Mouse (Mus musculus): Measurements from ENCODE around the gene Gm49322. TPM values are rescaled to one million over a fixed set of nuclear protein-coding genes. Genes with fewer than 3 reads are reported as not detected.

The Gm49322 gene
- polyA plus RNA-seq, 1 experiment from 2014 or later, result 3.0 TPM

DNA sequence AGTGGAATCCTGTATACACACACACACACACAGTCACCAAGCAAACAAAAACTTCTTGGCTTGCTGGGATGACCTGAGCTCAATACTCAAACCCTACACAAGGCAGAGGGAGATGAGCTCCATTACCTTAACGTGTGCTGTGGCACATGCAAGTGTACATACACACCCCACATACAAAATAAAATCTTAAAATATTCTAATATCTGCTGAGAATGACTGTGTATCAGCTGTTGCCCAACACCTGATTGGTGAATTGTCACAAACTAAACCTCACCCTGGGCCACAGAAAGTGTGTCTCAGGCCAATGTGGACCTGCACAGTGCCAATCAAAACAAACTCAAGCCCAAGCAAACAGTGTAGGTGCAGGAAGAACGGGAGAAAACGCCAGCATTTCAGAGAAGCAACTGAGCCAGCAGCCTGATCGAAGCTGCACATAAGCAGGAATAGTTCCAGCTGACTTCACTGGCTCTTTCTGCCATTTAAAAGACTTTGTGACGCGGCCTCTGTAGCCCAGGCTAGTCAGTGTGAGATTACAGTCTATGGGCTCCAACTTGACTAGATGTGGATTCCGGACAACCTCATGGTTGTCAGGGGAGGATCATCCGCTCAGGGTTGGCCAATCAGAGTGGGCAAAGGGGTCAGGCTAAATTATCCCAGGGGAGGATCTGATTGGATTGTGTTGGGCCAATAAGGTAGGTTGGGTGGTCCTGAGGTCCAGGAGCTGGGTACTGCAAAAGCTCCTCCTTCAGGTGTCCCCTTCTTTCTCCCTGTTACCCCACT lies 13.8 kb downstream of the Gm49322 start:
- peak overlapping the region; percentile 22 for H3K4me2 ChIP-seq
- 39% methylated on average over 8 of the region's 8 CpGs for WGBS (ENCODE audit: insufficient replicate concordance)
- no peaks in the 10 kb centered on the region for H3K9me3 ChIP-seq (replicated peaks)
- H3K4me3 ChIP-seq, result no peak overlapping the region
- H3K4me1 ChIP-seq, result peaks cover 56% of the 10 kb centered on the region
- no peak for ATAC-seq
- H3K27ac ChIP-seq, result peak overlapping the region; percentile 96
- no peaks in the 10 kb centered on the region for H3K27me3 ChIP-seq (replicated peaks)
- peaks cover 16% of the 10 kb centered on the region for H3K36me3 ChIP-seq
- no peak overlapping the region for H3K9ac ChIP-seq

DNA sequence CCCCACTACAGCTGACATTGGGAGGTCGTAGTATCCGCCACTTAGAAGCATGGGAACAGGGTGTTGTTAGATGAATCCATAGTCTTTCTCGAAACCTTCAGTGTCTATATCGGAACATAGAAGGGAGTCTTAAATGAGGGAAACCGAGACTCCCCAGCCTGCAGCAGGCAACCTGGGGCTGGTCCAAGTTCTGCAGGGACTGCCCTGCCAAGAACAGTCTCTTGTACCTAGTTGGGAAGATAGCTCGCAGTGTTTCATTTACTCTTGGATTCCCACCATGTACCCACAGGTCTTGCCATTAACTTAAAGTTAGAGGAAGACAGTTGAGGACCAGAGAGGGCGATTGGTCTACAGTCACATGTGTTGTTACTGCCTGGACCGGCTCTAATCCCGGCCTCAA lies 14.5 kb downstream of the Gm49322 start:
- peak overlapping the region; percentile 96 for H3K27ac ChIP-seq

DNA sequence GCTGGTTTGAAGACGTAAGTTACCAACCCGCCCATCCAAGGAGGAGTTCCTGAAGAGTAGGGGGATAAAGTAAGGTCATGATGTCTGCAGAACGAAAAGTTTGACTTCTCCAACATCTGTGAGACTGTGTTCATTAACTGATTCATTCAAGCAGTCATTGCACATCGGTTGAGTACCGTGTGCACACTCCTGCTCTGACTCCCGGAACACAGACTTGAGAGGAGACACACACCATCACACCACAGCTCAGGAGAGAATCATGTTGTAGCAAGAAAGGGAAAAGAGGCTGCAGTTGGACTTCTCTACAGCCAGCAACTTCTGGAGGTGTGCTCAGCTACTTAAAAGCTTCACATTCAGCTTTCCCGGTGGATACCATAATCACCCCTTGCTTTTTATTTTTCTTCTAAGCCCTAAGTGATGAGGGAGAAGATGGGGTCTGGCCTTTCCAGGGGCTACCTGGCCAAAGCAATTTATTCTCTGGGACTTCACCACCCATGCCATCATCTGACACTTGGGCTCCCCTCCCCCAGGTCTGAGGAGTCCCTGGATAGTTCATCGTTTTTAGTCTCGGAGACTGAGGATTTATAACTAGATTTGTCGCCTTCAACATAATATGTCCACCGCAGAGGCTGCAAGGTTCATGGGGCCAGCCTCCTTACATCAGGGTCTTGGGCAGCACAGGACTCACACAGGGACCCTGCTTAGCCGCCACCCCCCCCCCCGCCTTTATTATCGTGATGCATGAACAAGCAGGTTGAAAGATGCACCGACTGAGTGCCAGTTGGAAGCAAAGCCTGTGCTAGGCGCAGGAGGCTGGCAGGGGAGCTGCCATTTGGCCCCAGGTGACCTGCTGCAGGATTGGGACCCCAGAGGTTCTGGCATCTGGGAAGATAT lies 15.2 kb downstream of the Gm49322 start:
- H3K4me1 ChIP-seq, result peaks cover 68% of the 10 kb centered on the region
- H3K27me3 ChIP-seq (replicated peaks), result no peaks in the 10 kb centered on the region
- peak overlapping the region; percentile 85 for H3K4me2 ChIP-seq
- H3K27ac ChIP-seq, result peak overlapping the region; percentile 96
- WGBS (ENCODE audit: insufficient replicate concordance), result 54% methylated on average over 16 of the region's 16 CpGs
- ATAC-seq, result no peak
- no peaks in the 10 kb centered on the region for H3K9me3 ChIP-seq (replicated peaks)
- H3K9ac ChIP-seq, result peak overlapping the region; percentile 70
- H3K36me3 ChIP-seq, result peaks cover 8% of the 10 kb centered on the region
- peak overlapping the region; percentile 90 for H3K4me3 ChIP-seq

More for the DNA sequence above, 14.5 kb downstream of the Gm49322 start:
- Histone ChIP-seq H3K36me3 (peaks cover 9% of the 10 kb centered on the region), H3K9me3 (replicated peaks) (no peaks in the 10 kb centered on the region), H3K4me1 (peaks cover 63% of the 10 kb centered on the region), H3K27me3 (replicated peaks) (no peaks in the 10 kb centered on the region), H3K9ac (no peak overlapping the region), H3K4me2 (no peak overlapping the region), H3K4me3 (no peak overlapping the region)
- 83% methylated on average over 9 of the region's 9 CpGs for WGBS (ENCODE audit: insufficient replicate concordance)
- no peak for ATAC-seq

DNA sequence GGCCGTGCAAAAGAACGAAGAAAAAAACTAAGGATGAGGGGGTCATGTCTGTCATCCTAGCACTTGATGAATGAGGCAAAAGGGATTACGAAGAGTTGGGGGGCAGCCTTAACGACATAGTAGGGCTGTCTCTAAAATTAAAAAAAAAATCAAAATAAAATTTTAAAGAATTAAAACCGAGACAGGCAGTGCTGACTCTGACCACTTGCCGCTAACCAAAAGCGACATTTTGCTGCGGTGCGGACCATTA lies 15.8 kb downstream of the Gm49322 start:
- Histone ChIP-seq H3K27ac (peak overlapping the region; percentile 96), H3K9ac (peak overlapping the region; percentile 70), H3K4me2 (peak overlapping the region; percentile 85), H3K27me3 (replicated peaks) (no peaks in the 10 kb centered on the region), H3K36me3 (peaks cover 8% of the 10 kb centered on the region; the same call in 1 of the 2 replicates), H3K4me3 (peak overlapping the region; percentile 90), H3K9me3 (replicated peaks) (no peaks in the 10 kb centered on the region), H3K4me1 (peaks cover 70% of the 10 kb centered on the region)
- ATAC-seq, result no peak
- WGBS (ENCODE audit: insufficient replicate concordance), result under 1% methylated on average over 9 of the region's 9 CpGs

DNA sequence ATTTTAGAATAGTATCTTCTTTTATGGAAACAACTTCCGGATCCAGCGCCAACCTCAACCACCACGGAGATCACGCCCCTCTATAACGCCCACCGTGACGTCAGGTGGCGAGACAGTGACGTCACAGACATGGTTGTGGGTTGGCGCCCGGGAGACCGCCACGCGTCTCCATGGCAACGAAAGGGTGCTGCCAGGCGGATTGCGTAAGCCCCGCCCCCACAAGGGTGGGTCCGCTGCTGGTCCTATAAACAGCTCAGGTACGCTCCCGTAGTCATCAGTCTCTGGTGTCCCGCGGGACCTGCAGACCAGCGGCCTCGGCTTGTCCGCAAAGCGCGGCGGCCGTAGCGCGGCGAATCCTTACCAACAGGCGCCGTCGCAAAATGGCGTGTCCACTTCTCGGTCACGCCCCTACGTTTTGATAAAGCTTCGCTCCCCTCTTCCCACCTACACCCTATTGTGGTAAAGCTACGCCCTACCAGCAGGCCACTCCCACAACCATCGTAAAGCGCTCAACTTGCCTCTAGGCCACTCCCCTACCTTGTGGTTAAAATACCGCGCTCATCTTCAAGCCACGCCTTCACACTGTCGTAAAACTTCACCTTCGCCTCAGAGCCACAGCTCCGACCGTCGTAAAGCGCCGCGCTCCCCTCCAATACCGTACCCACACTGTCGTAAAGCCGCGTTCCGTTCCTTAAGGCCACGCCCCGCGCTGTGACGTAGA lies 16.3 kb downstream of the Gm49322 start:
- peaks cover 8% of the 10 kb centered on the region; the same call in 1 of the 2 replicates for H3K36me3 ChIP-seq
- H3K4me3 ChIP-seq, result peak overlapping the region; percentile 90
- peak; percentile 92 for ATAC-seq
- peak overlapping the region; percentile 70 for H3K9ac ChIP-seq
- peak overlapping the region; percentile 85 for H3K4me2 ChIP-seq
- no peaks in the 10 kb centered on the region for H3K9me3 ChIP-seq (replicated peaks)
- H3K27me3 ChIP-seq (replicated peaks), result no peaks in the 10 kb centered on the region
- H3K27ac ChIP-seq, result peak overlapping the region; percentile 96
- WGBS (ENCODE audit: insufficient replicate concordance), result under 1% methylated on average over 64 of the region's 64 CpGs
- peaks cover 74% of the 10 kb centered on the region for H3K4me1 ChIP-seq

DNA sequence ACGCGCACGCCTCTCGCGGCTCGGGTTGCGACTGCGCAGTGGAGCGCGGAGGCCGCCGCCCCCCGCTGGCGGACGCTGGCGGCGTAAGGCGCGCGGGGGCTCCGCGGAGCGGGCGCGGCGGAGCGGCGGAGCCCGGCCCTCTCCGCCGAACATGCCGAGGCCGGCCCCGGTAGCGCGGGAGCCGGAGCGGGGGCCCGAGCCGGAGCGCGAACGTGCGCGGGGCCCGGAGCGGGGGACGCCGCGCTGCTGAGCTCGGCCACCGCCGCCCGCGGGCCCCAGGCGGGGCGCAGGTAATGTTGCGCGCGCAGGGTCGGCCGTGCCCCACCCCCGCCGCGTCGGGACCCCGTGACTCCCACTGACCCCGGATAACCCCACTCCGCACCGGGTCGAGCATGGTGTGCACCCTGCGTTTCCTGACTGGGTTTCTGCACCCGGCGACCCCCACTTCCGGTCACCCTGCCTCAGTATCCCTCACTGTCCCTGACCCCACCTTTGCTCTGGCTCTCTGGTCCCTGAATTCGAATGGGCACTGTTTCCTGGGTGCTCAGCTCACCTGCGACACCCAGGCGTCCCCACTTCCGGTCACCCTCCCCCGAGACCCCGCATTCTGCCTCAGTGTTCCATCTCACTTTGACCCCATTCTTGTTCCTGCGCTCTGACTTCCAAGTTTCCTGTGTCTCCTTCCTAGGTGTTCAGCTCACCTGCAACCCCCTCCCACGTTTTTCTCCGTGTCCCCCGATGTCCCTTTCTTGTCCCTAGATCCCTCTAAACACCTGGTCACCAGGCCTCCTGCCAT lies 17.0 kb downstream of the Gm49322 start, which contains the start of gene Csnk1g2:
Gene Csnk1g2, plus strand, starts transcription at position 178 of the 796 bp plus-strand sequence.
- ATAC-seq, result peak; percentile 33
- H3K36me3 ChIP-seq, result peaks cover 8% of the 10 kb centered on the region; the same call in 1 of the 2 replicates
- WGBS (ENCODE audit: insufficient replicate concordance), result 1% methylated on average over 78 of the region's 85 CpGs
- peak within 1 kb of the TSS; percentile 98 for H3K4me2 ChIP-seq
- no peaks in the 10 kb centered on the region for H3K27me3 ChIP-seq (replicated peaks)
- H3K4me3 ChIP-seq, result peak within 1 kb of the TSS; percentile 90
- no peaks in the 10 kb centered on the region for H3K9me3 ChIP-seq (replicated peaks)
- peaks cover 80% of the 10 kb centered on the region for H3K4me1 ChIP-seq
- peak within 1 kb of the TSS; percentile 95 for H3K9ac ChIP-seq
- H3K27ac ChIP-seq, result peak within 1 kb of the TSS; percentile 96

DNA sequence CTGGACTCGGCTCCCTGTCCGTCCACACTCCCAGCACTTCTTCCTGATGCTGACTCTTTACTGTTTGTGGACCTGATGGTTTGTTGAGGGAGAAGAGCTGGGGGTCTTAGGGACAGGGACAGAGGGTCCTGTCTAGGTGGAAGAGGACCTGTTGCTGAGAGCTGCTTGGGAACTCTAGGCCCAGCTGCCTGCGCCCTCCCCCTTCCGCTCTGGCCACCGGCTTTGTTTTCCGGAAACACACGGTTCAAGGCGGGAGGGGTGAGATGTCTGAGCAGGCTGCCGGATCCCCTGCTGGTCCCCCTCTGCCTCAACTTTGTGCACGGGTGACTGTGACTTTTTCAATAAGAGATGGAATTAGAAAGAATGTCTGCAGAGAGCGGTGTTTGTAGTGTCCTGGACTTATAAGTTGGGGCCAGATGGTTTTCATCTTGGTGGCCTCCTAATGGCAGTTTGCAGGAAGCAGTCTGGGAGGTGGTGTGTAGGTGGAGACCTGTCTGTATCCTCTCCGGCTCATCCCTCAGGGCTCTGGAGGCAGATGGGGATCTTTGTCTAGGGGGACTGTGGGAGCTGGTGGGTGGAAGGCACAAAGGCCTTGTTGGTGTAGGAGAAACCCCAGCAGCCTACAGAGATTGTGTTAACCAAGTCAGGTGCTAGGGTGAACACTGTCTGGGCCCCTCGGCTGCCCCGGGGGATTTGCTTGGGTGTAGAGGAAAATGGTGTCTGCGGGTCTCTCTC lies 17.8 kb downstream of the Gm49322 start:
- peaks cover 9% of the 10 kb centered on the region; the same call in 1 of the 2 replicates for H3K36me3 ChIP-seq
- H3K4me3 ChIP-seq, result peak overlapping the region; percentile 90
- H3K9ac ChIP-seq, result peak overlapping the region; percentile 95
- H3K27me3 ChIP-seq (replicated peaks), result no peaks in the 10 kb centered on the region
- H3K27ac ChIP-seq, result peak overlapping the region; percentile 96
- peaks cover 83% of the 10 kb centered on the region for H3K4me1 ChIP-seq
- H3K9me3 ChIP-seq (replicated peaks), result no peaks in the 10 kb centered on the region
- H3K4me2 ChIP-seq, result peak overlapping the region; percentile 98
- WGBS (ENCODE audit: insufficient replicate concordance), result 13% methylated on average over 15 of the region's 15 CpGs
- no peak for ATAC-seq

DNA sequence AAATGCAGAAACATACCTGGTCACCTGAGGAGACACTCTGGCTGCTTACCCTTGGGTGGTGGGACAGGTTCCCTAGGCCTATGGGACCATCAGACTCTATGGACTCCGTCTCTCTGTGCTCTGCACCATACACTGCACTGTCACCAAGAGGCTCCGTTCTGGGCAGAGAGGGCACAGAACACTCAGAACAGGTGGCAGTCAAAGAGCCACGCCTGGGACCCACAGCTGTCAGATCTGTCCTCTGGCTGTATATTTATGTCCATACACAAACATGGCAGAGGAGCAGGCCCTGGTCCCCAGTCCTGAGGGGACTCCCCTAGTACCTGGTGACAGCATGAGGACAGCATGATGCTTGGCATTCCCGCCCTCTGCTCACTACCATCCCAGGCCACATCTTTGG lies 19.9 kb downstream of the Gm49322 start:
- Histone ChIP-seq H3K4me1 (peaks cover 76% of the 10 kb centered on the region), H3K27ac (peak overlapping the region; percentile 96; the same call in 1 of the 2 replicates), H3K27me3 (replicated peaks) (no peaks in the 10 kb centered on the region), H3K4me2 (no peak overlapping the region), H3K9me3 (replicated peaks) (no peaks in the 10 kb centered on the region), H3K9ac (peak overlapping the region; percentile 8; the same call in 1 of the 2 replicates), H3K36me3 (peaks cover 25% of the 10 kb centered on the region; the same call in 1 of the 2 replicates), H3K4me3 (no peak overlapping the region)
- no peak for ATAC-seq
- whole genome bisulfite sequencing (ENCODE audit: insufficient replicate concordance), result 87% methylated on average over 4 of the region's 4 CpGs

DNA sequence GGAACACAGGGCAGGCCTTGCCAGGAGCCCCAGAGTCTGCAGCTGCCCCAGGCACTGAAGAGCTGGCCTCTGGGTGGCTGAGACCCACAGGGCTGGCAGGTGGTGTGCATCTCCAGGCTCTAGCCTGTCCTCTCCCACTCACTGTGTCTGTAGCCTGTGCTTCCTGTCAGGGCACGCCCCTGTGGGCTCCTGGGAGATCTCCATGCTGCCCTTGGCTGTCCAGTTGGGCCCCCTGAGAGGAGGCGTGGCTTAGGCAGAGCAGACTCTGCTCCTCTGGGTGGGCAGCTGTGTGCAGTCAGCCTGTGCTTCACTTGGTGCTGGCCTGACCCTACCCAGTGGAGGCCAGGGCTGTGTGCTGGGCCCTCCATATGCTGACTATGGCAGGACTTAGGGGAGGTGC lies 21.9 kb downstream of the Gm49322 start:
- Histone ChIP-seq H3K27ac (peak overlapping the region; percentile 38; the same call in 1 of the 2 replicates), H3K9me3 (replicated peaks) (no peaks in the 10 kb centered on the region), H3K27me3 (replicated peaks) (no peaks in the 10 kb centered on the region), H3K4me1 (peaks cover 67% of the 10 kb centered on the region), H3K36me3 (peaks cover 38% of the 10 kb centered on the region), H3K9ac (peak overlapping the region; percentile 33), H3K4me2 (no peak overlapping the region), H3K4me3 (no peak overlapping the region)
- WGBS (ENCODE audit: insufficient replicate concordance), result 46% methylated on average over 2 of the region's 2 CpGs
- ATAC-seq, result peak; percentile 24; the same call in 1 of the 2 replicates

DNA sequence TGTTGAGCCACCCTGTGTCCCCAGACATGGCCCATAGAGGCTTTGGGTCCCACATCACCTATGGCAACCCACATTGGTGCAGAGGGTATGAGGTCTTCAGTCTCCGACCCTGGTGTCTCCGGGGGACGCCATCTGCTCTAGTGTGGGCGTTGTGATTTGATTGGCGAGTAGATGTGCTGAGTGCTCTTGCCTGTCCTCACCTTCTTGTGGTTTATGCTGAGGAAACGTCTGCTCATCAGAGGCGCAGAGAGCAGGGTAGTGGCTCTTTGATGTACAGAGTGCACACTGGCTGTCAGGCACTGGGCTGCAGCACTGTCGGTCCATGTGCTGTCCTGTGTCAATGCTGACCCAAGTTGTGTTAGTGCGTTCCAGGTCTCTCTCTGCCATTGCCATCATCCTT lies 23.1 kb downstream of the Gm49322 start:
- Histone ChIP-seq H3K4me3 (no peak overlapping the region), H3K9ac (no peak overlapping the region), H3K4me1 (peaks cover 57% of the 10 kb centered on the region), H3K4me2 (no peak overlapping the region), H3K27ac (no peak overlapping the region), H3K27me3 (replicated peaks) (no peaks in the 10 kb centered on the region), H3K36me3 (peaks cover 41% of the 10 kb centered on the region), H3K9me3 (replicated peaks) (no peaks in the 10 kb centered on the region)
- 76% methylated on average over 9 of the region's 9 CpGs for WGBS (ENCODE audit: insufficient replicate concordance)
- ATAC-seq, result no peak
